Mouse (Mus musculus) 3T3-L1 (cell line): ENCODE measurements at regions not wholly inside any gene's neighbourhood (a gene's known extent, or its start where the extent isn't known, plus 50 kb on each side); places are given as distances from the start of the nearest gene placed in this dataset.

Experiments
- DNase-seq: peaks from one replicate; pipeline ENCODE4 v3.0.0-alpha.2; 2015; ENCODE audit warnings: low read depth, low spot score

GRCm38 (mm10) chr2:80969354-80969753, 352.3 kb downstream of the Nup35 start:
- peak; percentile 98 for DNase-seq

- no peak for DNase-seq
Observed at GRCm38 (mm10) chr2:80973217-80973616, 356.2 kb downstream of the Nup35 start.

- DNase-seq = no peak
Observed at GRCm38 (mm10) chr2:80998296-80998695, 381.3 kb downstream of the Nup35 start.

GRCm38 (mm10) chr2:81007071-81007470, 390.0 kb downstream of the Nup35 start:
- no peak for DNase-seq

GRCm38 (mm10) chr2:81023620-81024019, 406.6 kb downstream of the Nup35 start:
- no peak for DNase-seq
